Mouse (Mus musculus): ENCODE measurements around the gene Gm10300. TPM values are rescaled to one million over a fixed set of nuclear protein-coding genes. Genes with fewer than 3 reads are reported as not detected.

Gene Gm10300
- polyA plus RNA-seq (2011; ENCODE audit: insufficient read length, low read depth, missing spikeins), result 0.35 TPM in 1 of 2 replicates, not detected in the other

DNA sequence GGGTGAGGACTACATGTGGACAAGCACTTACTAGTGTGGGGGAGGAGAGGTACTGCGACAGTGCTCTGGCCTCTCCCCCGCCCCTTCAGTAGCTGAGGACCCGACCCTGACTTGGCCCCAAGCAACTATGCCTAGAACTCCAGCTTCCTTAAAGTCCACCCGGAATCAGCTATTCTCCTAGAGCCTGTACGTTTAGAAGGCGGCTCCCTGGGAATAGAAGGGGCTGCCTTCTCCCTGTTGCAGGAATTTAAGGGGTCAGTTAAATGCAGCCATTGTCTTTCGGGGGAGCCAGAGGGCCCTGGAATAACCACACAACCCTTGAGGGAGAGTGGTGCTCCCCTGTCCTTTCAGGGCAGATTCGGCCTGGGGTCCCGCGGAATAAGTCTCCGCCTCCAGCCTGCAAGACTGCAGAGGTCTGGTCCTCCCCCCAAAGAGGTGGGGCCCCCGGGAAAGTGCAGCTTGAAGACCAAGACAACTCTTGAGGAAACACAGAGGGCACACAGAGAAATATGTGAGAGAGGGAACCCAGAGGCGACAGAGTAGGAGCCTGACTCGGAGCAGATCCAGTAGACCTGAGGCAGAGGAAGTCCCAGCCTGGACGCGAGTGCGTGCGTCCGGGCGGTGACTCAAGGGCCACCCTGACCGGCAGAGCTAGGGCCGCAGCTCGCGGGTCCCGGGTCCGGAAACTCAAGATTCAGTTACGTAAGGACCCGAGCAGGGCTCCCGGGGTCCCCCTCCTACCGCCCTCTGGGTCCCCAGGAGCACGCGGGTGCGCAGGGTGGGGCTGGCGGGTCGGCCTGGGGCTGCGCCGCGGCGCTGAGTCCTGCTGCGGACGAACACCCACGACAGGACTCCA is at the start of gene Gm10300:
Gm10300 (plus strand) TSS at position 621 of the 856 bp plus-strand sequence.
- H3K27ac ChIP-seq (ENCODE audit: insufficient read depth, low read length), result no peak within 1 kb of the TSS
- TF ChIP-seq POLR2A (IDR thresholded peaks at IDR 0.05; ENCODE audit: low read depth, low read length) (peak; percentile 43), CTCF (IDR thresholded peaks at IDR 0.05; ENCODE audit: borderline replicate concordance, insufficient read depth, low read length) (no peak)
- 0 out of 2 replicates have a peak, but pooled peaks cover 3% of the 10 kb centered on the region for H3K4me1 ChIP-seq (ENCODE audit: control insufficient read depth, insufficient read depth, low read length)
- peak within 1 kb of the TSS; percentile 94 for H3K4me3 ChIP-seq (ENCODE audit: insufficient read depth, low read length)

DNA sequence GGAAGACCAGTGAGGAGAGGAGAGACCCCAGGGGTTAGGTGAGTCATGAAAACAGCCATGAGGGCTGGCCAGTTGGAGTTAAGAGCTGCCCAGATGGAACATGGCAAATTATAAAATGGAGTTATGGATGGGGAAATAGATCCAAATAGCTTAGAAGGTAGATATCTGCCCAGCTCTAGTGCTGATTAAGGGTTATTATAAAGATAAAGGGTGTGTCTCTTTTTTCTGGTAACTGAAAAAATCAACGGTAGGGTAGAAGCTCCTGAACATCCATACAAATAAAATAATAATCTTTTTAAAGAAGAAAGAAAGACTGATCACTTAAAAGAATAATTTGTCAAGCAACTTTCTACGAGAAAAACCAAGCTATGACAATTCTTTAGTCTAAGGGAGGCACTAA is 49.2 kb upstream of the Gm10300 start:
- no peak overlapping the region for H3K27ac ChIP-seq (ENCODE audit: insufficient read depth, low read length)

GRCm38 (mm10) chr4:132025738-132026527 is 48.6 kb upstream of the Gm10300 start:
- H3K4me3 ChIP-seq (ENCODE audit: insufficient read depth, low read length), result no peak overlapping the region
- no peak overlapping the region for H3K27ac ChIP-seq (ENCODE audit: insufficient read depth, low read length)
- H3K4me1 ChIP-seq (ENCODE audit: control insufficient read depth, insufficient read depth, low read length), result peaks cover 6% of the 10 kb centered on the region
- TF ChIP-seq POLR2A (IDR thresholded peaks at IDR 0.05; ENCODE audit: low read depth, low read length) (no peak), CTCF (IDR thresholded peaks at IDR 0.05; ENCODE audit: borderline replicate concordance, insufficient read depth, low read length) (no peak)

More for the DNA sequence above, 49.2 kb upstream of the Gm10300 start:
- TF ChIP-seq POLR2A (IDR thresholded peaks at IDR 0.05; ENCODE audit: low read depth, low read length) (no peak), CTCF (IDR thresholded peaks at IDR 0.05; ENCODE audit: borderline replicate concordance, insufficient read depth, low read length) (no peak)
- Histone ChIP-seq H3K4me3 (ENCODE audit: insufficient read depth, low read length) (no peak overlapping the region), H3K4me1 (ENCODE audit: control insufficient read depth, insufficient read depth, low read length) (peaks cover 4% of the 10 kb centered on the region)

- no peak for TF ChIP-seq CTCF (IDR thresholded peaks at IDR 0.05; ENCODE audit: borderline replicate concordance, insufficient read depth, low read length)
- Histone ChIP-seq H3K27ac (ENCODE audit: insufficient read depth, low read length) (no peak overlapping the region), H3K4me3 (ENCODE audit: insufficient read depth, low read length) (no peak overlapping the region), H3K4me1 (ENCODE audit: control insufficient read depth, insufficient read depth, low read length) (peaks cover 9% of the 10 kb centered on the region)
Observed at GRCm38 (mm10) chr4:132027167-132027566, 47.3 kb upstream of the Gm10300 start.

GRCm38 (mm10) chr4:132027806-132028205 is 46.7 kb upstream of the Gm10300 start:
- peaks cover 9% of the 10 kb centered on the region for H3K4me1 ChIP-seq (ENCODE audit: control insufficient read depth, insufficient read depth, low read length)
- no peak overlapping the region for H3K4me3 ChIP-seq (ENCODE audit: insufficient read depth, low read length)
- TF ChIP-seq CTCF (IDR thresholded peaks at IDR 0.05; ENCODE audit: borderline replicate concordance, insufficient read depth, low read length) (no peak), POLR2A (IDR thresholded peaks at IDR 0.05; ENCODE audit: low read depth, low read length) (no peak)
- no peak overlapping the region for H3K27ac ChIP-seq (ENCODE audit: insufficient read depth, low read length)

DNA sequence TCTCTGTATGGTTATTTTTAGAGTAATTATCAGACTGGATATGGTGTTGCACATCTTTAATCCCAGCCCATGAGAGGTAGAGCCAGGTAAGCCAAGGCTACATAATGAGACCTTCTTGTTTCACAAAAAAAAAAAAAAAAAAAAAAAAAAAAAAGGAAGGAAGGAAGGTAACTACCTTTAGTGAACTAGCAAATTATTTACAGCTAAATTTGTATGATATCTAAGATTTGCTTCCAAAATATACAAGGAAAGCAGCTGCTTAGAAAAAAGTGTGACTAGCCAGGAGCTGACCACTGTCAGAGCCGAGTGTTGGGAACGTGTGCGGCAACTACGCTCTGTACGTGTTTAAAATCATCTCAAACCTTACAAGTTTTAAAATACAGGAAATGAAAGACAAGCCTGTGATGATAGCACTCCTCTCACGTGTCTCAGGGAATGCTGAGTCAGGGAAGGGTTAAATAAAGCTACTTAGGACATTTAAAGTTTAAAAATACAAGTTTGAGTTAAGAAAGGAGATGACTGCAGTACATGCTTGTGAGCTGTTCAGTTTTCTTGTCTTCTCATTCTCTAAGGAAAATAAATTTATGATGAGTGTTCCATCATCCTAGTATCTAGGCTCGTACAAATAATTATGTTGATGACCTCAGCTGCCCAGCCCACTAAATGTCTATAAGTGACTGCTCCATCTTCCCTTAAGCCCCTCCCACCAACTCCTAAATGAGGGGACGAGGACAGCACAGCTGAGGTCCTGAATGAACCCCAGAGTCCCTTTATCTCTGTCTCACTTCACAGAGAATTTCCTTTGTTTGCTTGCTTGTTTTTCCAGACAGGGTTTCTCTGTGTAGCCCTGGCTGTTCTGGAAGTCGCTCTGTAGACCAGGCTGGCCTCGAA is 44.4 kb upstream of the Gm10300 start:
- no peak for TF ChIP-seq POLR2A (IDR thresholded peaks at IDR 0.05; ENCODE audit: low read depth, low read length)
- no peak for TF ChIP-seq CTCF (IDR thresholded peaks at IDR 0.05; ENCODE audit: borderline replicate concordance, insufficient read depth, low read length)
- Histone ChIP-seq H3K27ac (ENCODE audit: insufficient read depth, low read length) (no peak overlapping the region), H3K4me1 (ENCODE audit: control insufficient read depth, insufficient read depth, low read length) (peaks cover 14% of the 10 kb centered on the region), H3K4me3 (ENCODE audit: insufficient read depth, low read length) (no peak overlapping the region)

DNA sequence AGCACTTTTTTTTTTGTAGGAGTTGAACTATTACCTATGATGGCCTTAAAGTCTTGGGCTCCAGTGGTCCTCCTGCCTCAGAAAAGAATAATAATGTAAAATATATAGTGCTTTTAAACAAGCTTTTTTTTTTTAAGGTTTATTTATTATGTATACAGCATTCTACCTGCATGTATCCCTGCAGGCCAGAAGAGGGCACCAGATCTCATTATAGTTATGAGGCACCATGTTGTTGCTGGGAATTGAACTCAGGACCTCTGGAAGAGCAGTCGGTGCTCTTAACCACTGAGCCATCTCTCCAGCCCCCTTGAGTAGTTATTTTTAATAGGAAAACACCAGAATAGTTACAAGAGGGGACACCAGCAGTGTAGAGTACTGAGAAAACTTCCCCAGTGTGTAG is 41.3 kb upstream of the Gm10300 start:
- no peak overlapping the region for H3K27ac ChIP-seq (ENCODE audit: insufficient read depth, low read length)
- peaks cover 22% of the 10 kb centered on the region for H3K4me1 ChIP-seq (ENCODE audit: control insufficient read depth, insufficient read depth, low read length)
- H3K4me3 ChIP-seq (ENCODE audit: insufficient read depth, low read length), result no peak overlapping the region
- TF ChIP-seq POLR2A (IDR thresholded peaks at IDR 0.05; ENCODE audit: low read depth, low read length) (no peak), CTCF (IDR thresholded peaks at IDR 0.05; ENCODE audit: borderline replicate concordance, insufficient read depth, low read length) (no peak)

DNA sequence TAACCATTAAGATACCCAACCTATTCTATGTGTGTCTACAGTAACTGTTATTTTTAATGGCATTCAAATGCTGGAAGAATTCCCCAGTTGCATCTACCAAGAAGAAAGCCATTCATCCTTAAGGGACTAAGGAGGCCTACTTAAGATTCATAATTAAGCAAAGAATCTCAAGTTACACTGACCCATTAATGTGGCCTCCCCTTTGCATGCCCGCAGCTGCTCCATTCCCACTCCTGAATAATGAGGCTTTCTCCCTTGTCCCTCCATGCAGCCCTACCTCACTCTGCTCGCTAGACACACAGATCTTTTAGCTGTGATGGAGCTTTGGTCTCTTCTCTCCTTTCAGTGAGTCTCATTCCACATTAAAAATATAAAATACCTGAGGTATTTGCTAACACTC is 40.3 kb upstream of the Gm10300 start:
- Histone ChIP-seq H3K4me3 (ENCODE audit: insufficient read depth, low read length) (no peak overlapping the region), H3K27ac (ENCODE audit: insufficient read depth, low read length) (no peak overlapping the region), H3K4me1 (ENCODE audit: control insufficient read depth, insufficient read depth, low read length) (peaks cover 20% of the 10 kb centered on the region)
- TF ChIP-seq CTCF (IDR thresholded peaks at IDR 0.05; ENCODE audit: borderline replicate concordance, insufficient read depth, low read length) (no peak), POLR2A (IDR thresholded peaks at IDR 0.05; ENCODE audit: low read depth, low read length) (no peak)

DNA sequence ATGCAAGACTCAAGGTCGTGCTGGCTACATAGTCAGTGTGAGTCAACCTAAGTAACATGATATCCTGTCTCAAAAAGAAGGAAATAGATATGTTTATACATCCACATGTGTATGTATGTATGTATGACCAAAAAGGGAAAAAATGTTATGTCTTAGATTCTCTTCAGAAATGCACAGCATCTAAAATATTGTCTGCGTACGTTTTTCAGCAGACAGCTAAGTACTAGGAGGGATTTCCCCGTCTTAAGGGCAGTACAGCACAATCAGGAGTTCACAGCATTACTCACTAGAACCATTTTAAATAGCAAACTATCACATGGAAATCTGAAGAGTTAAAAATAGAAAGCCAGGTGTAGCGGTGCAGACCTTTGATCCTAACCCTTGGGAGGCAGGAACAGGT is 37.4 kb upstream of the Gm10300 start:
- H3K4me3 ChIP-seq (ENCODE audit: insufficient read depth, low read length), result no peak overlapping the region
- no peak for TF ChIP-seq CTCF (IDR thresholded peaks at IDR 0.05; ENCODE audit: borderline replicate concordance, insufficient read depth, low read length)
- TF ChIP-seq POLR2A (IDR thresholded peaks at IDR 0.05; ENCODE audit: low read depth, low read length), result no peak
- H3K4me1 ChIP-seq (ENCODE audit: control insufficient read depth, insufficient read depth, low read length), result peaks cover 18% of the 10 kb centered on the region
- peak overlapping the region; percentile 43; the same call in 1 of the 2 replicates for H3K27ac ChIP-seq (ENCODE audit: insufficient read depth, low read length)

Data from embryonic fibroblast, embryonic 13.5 days (primary cell).